In the genomic region with DNA sequence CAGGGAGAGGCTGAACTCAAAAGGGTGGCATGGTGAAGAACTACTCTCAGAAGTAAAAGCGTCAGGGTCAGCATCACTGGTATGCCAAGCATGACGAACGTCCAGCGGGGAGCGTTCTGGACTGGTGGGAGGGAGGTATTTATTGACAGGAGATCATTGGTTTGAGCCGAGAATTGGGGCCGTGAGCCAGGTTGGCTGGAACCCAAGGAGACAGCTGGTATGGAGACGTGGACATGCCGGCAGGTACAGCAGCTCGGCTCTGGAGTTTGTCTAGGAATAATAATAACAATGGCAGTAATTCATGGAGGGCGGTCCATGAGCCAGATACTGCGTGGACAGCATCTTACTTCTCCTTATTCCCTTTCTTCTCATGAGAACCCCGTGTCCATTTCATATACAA, we compare ENCODE assay signal across 20 mouse cellular contexts.
DNase-seq lines count a peak whose midpoint lies in the region; ATAC-seq and TF ChIP-seq lines count a peak whose summit lies in the region.
"Had no signal": no experiment of that assay in that cellular context is flagged by ENCODE, and none has a peak within 500 bp of the region (broad histone marks: within the 10 kb centered on the region; RNA-seq: fewer than 3 reads in every experiment).

No protein-coding gene starts in this region.

- no peak for TF ChIP-seq CTCF in hindbrain, postnatal 0 days (IDR thresholded peaks at IDR 0.05; ENCODE audit: low read depth)

- H3K4me1 ChIP-seq in hindbrain, postnatal 0 days (ENCODE audit: insufficient read depth, low read length), result peaks cover 9% of the 10 kb centered on the region; the same call in 1 of the 2 replicates
- H3K4me1 ChIP-seq in hindbrain, embryonic 10.5 days (replicated peaks), result no peaks in the 10 kb centered on the region; the same call in 1 of the 2 replicates
- H3K4me1 ChIP-seq: limb, embryonic 10.5 days; liver, embryonic 13.5 days; neural tube, embryonic 15.5 days had no signal

- H3K27ac ChIP-seq in hindbrain, postnatal 0 days, result no peak overlapping the region
- no peak overlapping the region for H3K27ac ChIP-seq in hindbrain, embryonic 10.5 days
- H3K27ac ChIP-seq: embryonic facial prominence, embryonic 10.5 days; forebrain, embryonic 15.5 days; limb, embryonic 10.5 days; liver, embryonic 13.5 days; neural tube, embryonic 15.5 days had no signal

- WGBS in hindbrain, postnatal 0 days, result 45% methylated on average over 13 of the region's 13 CpGs
- WGBS in hindbrain, embryonic 10.5 days, result 88% methylated on average over 13 of the region's 13 CpGs

- ATAC-seq in hindbrain, postnatal 0 days, result peak; percentile 53
- ATAC-seq: forebrain, embryonic 15.5 days; intestine, postnatal 0 days; lung, postnatal 0 days had no signal

- H3K4me2 ChIP-seq in hindbrain, postnatal 0 days (ENCODE audit: low read depth, low read length), result no peak overlapping the region
- H3K4me2 ChIP-seq: forebrain, embryonic 15.5 days; heart, embryonic 11.5 days; liver, embryonic 13.5 days; neural tube, embryonic 15.5 days had no signal

- no peaks in the 10 kb centered on the region for H3K36me3 ChIP-seq in hindbrain, postnatal 0 days (ENCODE audit: insufficient read depth, low read length)
- no peaks in the 10 kb centered on the region for H3K36me3 ChIP-seq in hindbrain, embryonic 10.5 days
- H3K36me3 ChIP-seq: embryonic facial prominence, embryonic 10.5 days; forebrain, embryonic 15.5 days; G1E; limb, embryonic 10.5 days; liver, embryonic 13.5 days; neural tube, embryonic 15.5 days had no signal

- H3K9me3 ChIP-seq in hindbrain, postnatal 0 days (ENCODE audit: low read length), result no peaks in the 10 kb centered on the region
- H3K9me3 ChIP-seq in hindbrain, embryonic 10.5 days, result no peaks in the 10 kb centered on the region
- H3K9me3 ChIP-seq: embryonic facial prominence, embryonic 10.5 days; forebrain, embryonic 15.5 days; G1E; limb, embryonic 10.5 days; liver, embryonic 13.5 days; neural tube, embryonic 15.5 days had no signal

- no peak overlapping the region for H3K9ac ChIP-seq in hindbrain, postnatal 0 days (replicated peaks; ENCODE audit: low read length)
- H3K9ac ChIP-seq: forebrain, embryonic 15.5 days; liver, embryonic 13.5 days; neural tube, embryonic 15.5 days had no signal

- H3K27me3 ChIP-seq in hindbrain, postnatal 0 days (ENCODE audit: insufficient read depth, low read length), result no peaks in the 10 kb centered on the region
- H3K27me3 ChIP-seq in hindbrain, embryonic 10.5 days (ENCODE audit: insufficient read depth, poor library complexity, severe bottlenecking), result no peaks in the 10 kb centered on the region
- H3K27me3 ChIP-seq: liver, embryonic 13.5 days; neural tube, embryonic 15.5 days had no signal

- no peak overlapping the region for H3K4me3 ChIP-seq in hindbrain, postnatal 0 days (ENCODE audit: low read length)
- H3K4me3 ChIP-seq in hindbrain, embryonic 10.5 days, result no peak overlapping the region
- H3K4me3 ChIP-seq: embryonic facial prominence, embryonic 10.5 days; erythroblast, embryonic 14.5 days; forebrain, embryonic 15.5 days; limb, embryonic 10.5 days; liver, embryonic 13.5 days; neural tube, embryonic 15.5 days had no signal

- DNase-seq in hindbrain, postnatal 0 days (ENCODE audit: low spot score), result peak; percentile 56
- DNase-seq in hindbrain, embryonic 10.5 days (ENCODE audit: low spot score), result no peak
- DNase-seq in brain, adult 2 months (ENCODE audit: low read depth, low spot score), result peak; percentile 70
- DNase-seq in cerebellum, adult 9-10 months, result peak; percentile 85
- DNase-seq in kidney, postnatal 10 days, result peak; percentile 36
- no peak for DNase-seq in adrenal gland, postnatal 10 days
- DNase-seq in lung, postnatal 25 days (ENCODE audit: low spot score), result no peak
- DNase-seq: adrenal gland, postnatal 14 days; gastrocnemius, postnatal 14 days; liver, embryonic 13.5 days; thymus, adult 2 months had no signal

Comparison
In these comparisons a context has a peak if more than half of its experiments do, and no peak if none do; other contexts are left out.
1. DNase-seq: peak in hindbrain, postnatal 0 days (single experiment), brain, adult 2 months (single experiment), cerebellum, adult 9-10 months (single experiment) and kidney, postnatal 10 days (single experiment); none in hindbrain, embryonic 10.5 days (single experiment), adrenal gland, postnatal 10 days (single experiment) and lung, postnatal 25 days (single experiment).